Mouse (Mus musculus) forebrain, embryonic 10.5 days (tissue): ENCODE data around the gene Wdr6. TPM values are rescaled to one million over a fixed set of nuclear protein-coding genes. Genes with fewer than 3 reads are reported as not detected.

Experiments
- DNase-seq: peaks from one replicate; pipeline ENCODE4 v3.0.0-alpha.2; 2017; ENCODE audit warnings: low spot score; ENCODE audit errors: extremely low spot score
- H3K27ac ChIP-seq: fragments of 300-500 bp; sonication (generic); 2 replicates; pipeline ENCODE4 v1.5.1; 2016; ENCODE audit warnings: mild to moderate bottlenecking
- H3K27me3 ChIP-seq: fragments of 300-500 bp; sonication (generic); 2 replicates; pipeline ENCODE4 v1.6.1; 2016; ENCODE audit warnings: mild to moderate bottlenecking; ENCODE audit not compliant: poor library complexity, severe bottlenecking
- H3K36me3 ChIP-seq: fragments of 300-500 bp; sonication (generic); replicated peaks from 2 replicates; pipeline ENCODE4 v1.6.1; 2016; ENCODE audit warnings: mild to moderate bottlenecking, moderate library complexity
- H3K4me1 ChIP-seq: fragments of 300-500 bp; sonication (generic); 2 replicates; pipeline ENCODE4 v1.6.1; 2016
- H3K4me3 ChIP-seq: fragments of 300-500 bp; sonication (generic); 2 replicates; pipeline ENCODE4 v1.5.1; 2016; ENCODE audit warnings: mild to moderate bottlenecking, moderate library complexity
- H3K9me3 ChIP-seq: fragments of 300-500 bp; sonication (generic); 2 replicates; pipeline ENCODE4 v1.6.1; 2016; ENCODE audit warnings: mild to moderate bottlenecking, moderate library complexity
- WGBS: fragments of 180-500 bp; shearing (Covaris S2); methylation state at CpG from one replicate; pipeline ENCODE4 v1.1.7; 2016; 5-methylcytosine and 5-hydroxymethylcytosine counted together
- polyA plus RNA-seq: library from polyadenylated mRNA; unstranded; fragments of >200 nt; fragmentation: Nextera tagmentation; extraction: Ambion mirVana; gene quantifications from 2 replicates; pipeline ENCODE4 v1.2.1, GENCODE M21; 2016

Gene Wdr6
- polyA plus RNA-seq, 1 experiment from 2014 or later, result 212 TPM

DNA sequence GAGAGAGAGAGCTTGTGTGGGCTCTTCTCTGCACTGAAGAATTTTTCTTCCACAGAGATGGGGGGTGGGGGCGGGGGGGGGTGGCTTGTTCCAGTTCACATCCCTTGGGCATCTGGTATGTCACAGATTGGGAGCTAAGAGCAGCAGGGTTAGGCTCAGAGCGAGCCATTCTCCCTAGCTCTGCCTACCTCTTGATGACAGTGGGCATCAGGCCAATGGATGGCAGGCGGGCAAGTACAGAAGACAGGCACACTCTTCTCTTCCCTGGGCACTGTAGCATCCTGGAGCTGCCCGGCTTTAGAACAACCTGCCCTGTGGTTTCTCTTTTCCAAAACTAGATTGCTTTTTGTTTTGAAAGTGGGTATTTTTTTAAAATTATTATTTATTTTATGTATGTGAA, 12.9 kb upstream of the Wdr6 start:
- DNase-seq, result no peak
- Histone ChIP-seq H3K4me1 (peaks cover 43% of the 10 kb centered on the region), H3K9me3 (no peaks in the 10 kb centered on the region), H3K36me3 (peaks cover 17% of the 10 kb centered on the region), H3K27ac (no peak overlapping the region), H3K27me3 (no peaks in the 10 kb centered on the region), H3K4me3 (no peak overlapping the region)
- 87% methylated on average over 4 of the region's 4 CpGs for WGBS

DNA sequence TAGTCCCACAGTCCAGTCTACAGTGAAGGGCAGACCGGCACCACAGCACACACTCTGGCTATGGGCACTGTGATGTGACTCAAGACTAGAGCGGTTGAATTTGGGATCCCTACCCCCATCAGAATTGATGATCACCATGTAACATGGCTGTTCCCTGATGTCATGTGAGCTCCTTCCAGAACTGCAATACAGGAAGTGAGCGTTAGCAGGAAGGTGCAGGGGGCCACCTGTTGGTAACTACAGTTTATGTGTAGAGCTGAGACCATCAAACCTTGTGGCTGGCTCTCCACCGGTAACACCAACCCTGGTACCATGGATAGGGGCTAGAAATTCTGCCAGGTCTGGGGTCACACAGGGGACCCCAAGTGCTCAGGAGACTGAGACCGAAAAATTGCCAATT, 10.7 kb upstream of the Wdr6 start:
- peaks cover 11% of the 10 kb centered on the region for H3K36me3 ChIP-seq
- 79% methylated on average over 5 of the region's 5 CpGs for WGBS
- no peak overlapping the region for H3K4me3 ChIP-seq
- peak overlapping the region; percentile 94 for H3K27ac ChIP-seq
- no peaks in the 10 kb centered on the region for H3K27me3 ChIP-seq
- no peak for DNase-seq
- no peaks in the 10 kb centered on the region for H3K9me3 ChIP-seq
- peaks cover 45% of the 10 kb centered on the region for H3K4me1 ChIP-seq

DNA sequence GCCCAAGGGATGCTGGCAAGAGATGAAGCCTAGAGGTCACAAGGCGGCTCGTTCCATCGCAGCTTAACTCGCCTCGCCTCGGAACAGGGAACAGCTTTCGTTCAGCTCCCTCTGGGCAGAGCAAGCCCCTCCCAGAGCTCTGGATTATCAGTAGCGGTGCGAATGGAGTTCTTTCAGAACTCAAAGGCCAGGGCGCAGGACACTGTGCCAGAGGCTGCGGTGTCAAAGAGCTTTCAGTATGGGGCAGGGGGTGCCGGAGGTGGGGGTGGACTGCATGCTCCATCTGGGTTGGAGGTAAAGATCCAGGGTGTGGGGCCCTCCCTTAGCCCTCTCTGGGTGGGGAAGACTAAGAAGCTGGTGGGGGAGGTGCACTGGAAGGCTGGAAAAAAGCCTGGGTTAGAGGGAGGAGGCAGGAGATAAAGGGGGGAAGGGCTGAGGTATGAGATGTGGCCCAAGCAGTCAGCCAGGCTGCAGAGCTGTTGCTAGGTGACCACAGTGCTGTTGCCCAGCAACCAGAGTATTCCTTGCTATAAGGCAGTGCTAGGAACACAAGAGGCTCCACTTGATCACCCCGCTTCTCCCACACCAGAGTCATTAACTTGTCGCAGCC, 9.1 kb upstream of the Wdr6 start:
- peaks cover 45% of the 10 kb centered on the region for H3K4me1 ChIP-seq
- peak; percentile 95 for DNase-seq
- H3K36me3 ChIP-seq, result peaks cover 16% of the 10 kb centered on the region
- no peaks in the 10 kb centered on the region for H3K27me3 ChIP-seq
- WGBS, result 0% methylated on average over 14 of the region's 14 CpGs
- peak overlapping the region; percentile 43 for H3K4me3 ChIP-seq
- H3K27ac ChIP-seq, result peak overlapping the region; percentile 94
- no peaks in the 10 kb centered on the region for H3K9me3 ChIP-seq

DNA sequence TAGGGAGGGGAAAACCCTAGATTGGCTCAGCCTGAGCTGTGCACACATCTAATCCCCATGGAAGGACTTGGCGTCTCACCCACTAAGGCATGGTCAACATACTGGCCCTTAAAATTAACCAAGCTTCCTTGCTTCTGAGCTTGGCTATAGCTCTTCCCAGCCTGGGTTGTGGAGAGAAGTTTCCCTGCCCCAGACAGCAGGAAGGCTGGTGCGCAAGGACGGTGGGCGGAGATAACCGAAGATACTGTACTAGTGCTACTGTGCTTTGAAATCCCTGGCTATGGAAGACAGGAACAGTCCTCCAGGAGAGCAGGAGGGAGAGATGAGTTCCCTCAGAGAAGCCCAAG, 778 bp upstream of the Wdr6 start:
- WGBS, result 73% methylated on average over 5 of the region's 5 CpGs
- no peaks in the 10 kb centered on the region for H3K27me3 ChIP-seq
- no peaks in the 10 kb centered on the region for H3K9me3 ChIP-seq
- peak overlapping the region; percentile 86 for H3K4me3 ChIP-seq
- H3K36me3 ChIP-seq, result peaks cover 61% of the 10 kb centered on the region
- H3K4me1 ChIP-seq, result peaks cover 52% of the 10 kb centered on the region
- H3K27ac ChIP-seq, result peak overlapping the region; percentile 95
- no peak for DNase-seq

DNA sequence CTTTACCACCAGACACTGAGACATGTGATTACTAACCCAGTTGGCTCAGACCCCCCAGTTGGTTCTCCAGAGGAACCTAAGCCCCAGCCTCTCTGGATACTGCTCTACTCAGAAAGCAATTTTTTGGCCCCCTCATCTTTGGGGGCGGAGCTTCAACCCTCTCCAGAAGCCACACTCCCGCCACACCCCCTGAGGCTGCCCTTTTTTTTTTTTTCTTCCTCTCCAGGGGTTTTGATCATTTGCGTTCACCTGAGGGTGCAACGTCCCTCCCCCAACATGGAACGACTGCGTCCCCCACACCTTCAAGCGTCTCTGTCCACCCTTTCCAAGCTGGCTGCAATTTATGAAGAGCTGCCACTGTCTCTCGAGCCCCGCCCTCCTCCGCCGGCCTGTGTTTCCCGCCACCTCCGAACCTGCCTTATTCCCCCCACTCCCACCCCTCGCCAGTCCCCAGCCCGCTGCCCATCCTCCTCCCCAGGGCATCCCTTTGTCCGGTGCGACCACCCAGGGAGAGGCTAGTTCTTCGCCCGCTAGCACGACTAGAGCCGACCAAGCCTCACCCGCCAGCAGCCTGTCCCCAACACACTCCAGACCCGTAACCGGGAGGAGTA, 500 bp downstream of the Wdr6 start:
- peaks cover 64% of the 10 kb centered on the region for H3K4me1 ChIP-seq
- H3K36me3 ChIP-seq, result peaks cover 65% of the 10 kb centered on the region
- no peak for DNase-seq
- peak overlapping the region; percentile 95 for H3K27ac ChIP-seq
- WGBS, result under 1% methylated on average over 24 of the region's 24 CpGs
- no peaks in the 10 kb centered on the region for H3K27me3 ChIP-seq
- no peaks in the 10 kb centered on the region for H3K9me3 ChIP-seq
- peak overlapping the region; percentile 86 for H3K4me3 ChIP-seq

DNA sequence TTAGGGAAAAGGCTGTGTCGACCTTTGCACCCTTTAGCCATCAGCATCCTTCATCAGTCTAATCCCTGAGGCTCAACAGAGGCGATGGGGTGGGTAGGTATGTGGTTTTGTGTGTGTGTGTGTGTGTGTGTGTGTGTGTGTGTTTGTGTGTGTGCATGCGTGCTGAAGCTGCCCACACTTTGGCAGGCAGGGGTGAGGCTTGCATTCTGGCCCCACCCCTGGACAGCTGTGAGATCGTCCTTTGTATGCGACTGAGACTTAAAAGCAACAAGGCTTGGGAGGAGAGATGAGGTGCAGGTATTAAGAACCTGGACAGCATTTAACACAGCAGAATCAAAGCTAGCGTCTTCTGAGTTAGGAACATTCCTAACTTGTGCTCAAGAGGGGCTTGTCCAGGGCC, 1.5 kb downstream of the Wdr6 start:
- H3K36me3 ChIP-seq, result peaks cover 66% of the 10 kb centered on the region
- 62% methylated on average over 6 of the region's 6 CpGs for WGBS
- peaks cover 67% of the 10 kb centered on the region for H3K4me1 ChIP-seq
- H3K27me3 ChIP-seq, result no peaks in the 10 kb centered on the region
- peak overlapping the region; percentile 86 for H3K4me3 ChIP-seq
- H3K9me3 ChIP-seq, result no peaks in the 10 kb centered on the region
- DNase-seq, result no peak
- peak overlapping the region; percentile 95; the same call in 1 of the 2 replicates for H3K27ac ChIP-seq

DNA sequence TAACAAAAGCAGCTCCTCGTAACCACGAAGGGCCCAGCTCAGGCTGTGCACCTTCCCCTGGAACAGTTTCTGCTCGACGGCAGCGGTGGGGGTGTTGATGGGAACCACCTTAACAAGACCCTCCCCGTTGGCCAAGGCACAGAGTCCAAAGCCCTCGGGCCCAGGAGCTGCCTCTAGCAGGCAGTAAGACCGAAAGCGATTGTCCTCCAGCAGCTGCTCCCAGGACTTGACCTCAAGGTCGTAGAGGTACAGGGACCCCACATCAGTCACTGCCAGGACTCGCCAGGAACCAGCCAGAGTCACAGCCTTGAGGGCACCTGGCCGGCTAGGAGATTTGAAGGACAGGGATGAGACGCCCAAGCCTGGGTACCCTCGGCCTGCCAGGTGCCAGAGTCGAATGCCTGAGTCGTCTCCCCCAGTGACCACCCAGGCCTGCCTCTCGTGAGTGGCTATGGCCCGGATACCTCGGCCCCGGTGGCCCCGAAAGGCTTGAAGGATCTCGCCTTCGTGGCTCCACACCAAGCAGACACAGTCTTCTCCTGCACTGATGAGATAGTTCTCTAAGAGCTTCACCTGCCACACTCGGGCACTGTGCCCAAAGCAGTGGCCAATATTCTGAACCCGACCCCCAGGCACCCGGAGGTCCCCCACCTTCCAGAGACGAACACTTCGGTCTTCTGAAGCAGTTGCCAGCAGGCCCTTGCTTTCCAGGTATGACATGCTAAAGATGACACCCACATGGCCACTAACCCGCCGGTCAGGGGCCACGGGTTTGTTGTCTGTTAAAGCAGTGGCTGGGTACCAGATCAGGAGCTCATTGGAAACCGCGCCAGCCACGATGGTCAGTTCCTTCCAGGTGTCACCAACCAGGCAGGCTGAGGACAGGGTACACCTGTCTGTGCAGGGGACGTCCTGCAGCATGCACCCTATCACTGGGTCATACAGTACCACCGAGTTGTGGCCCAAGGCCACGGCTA, 2.9 kb downstream of the Wdr6 start:
- 92% methylated on average over 37 of the region's 37 CpGs for WGBS
- H3K9me3 ChIP-seq, result no peaks in the 10 kb centered on the region
- H3K36me3 ChIP-seq, result peaks cover 69% of the 10 kb centered on the region
- peaks cover 73% of the 10 kb centered on the region for H3K4me1 ChIP-seq
- DNase-seq, result no peak
- no peak overlapping the region for H3K27ac ChIP-seq
- no peaks in the 10 kb centered on the region for H3K27me3 ChIP-seq
- H3K4me3 ChIP-seq, result 0 out of 2 replicates have a peak overlapping the region, but pooled peaks have one; percentile 14

DNA sequence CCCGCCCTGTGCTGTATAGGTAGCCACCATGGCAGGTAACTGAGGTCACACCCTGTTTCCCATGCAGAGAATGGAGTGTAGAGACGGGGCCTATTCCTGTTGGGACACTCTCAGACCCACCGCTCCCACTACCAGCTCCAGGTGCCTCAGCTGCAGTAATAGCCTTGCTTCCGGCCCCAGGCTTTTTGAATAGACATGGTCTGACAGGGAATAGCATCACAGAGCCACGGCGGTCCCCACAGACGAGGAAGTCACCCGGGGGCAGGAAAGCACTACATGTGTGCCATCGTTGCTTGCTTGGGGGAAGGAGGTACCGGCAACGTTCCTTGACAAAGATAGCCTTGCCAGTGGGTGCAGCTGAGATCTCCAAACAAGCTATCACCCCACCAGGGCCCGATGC, 3.6 kb downstream of the Wdr6 start:
- Histone ChIP-seq H3K36me3 (peaks cover 67% of the 10 kb centered on the region), H3K9me3 (no peaks in the 10 kb centered on the region), H3K27ac (no peak overlapping the region), H3K4me3 (0 out of 2 replicates have a peak overlapping the region, but pooled peaks have one; percentile 14), H3K4me1 (peaks cover 79% of the 10 kb centered on the region), H3K27me3 (no peaks in the 10 kb centered on the region)
- no peak for DNase-seq
- 93% methylated on average over 12 of the region's 12 CpGs for WGBS

DNA sequence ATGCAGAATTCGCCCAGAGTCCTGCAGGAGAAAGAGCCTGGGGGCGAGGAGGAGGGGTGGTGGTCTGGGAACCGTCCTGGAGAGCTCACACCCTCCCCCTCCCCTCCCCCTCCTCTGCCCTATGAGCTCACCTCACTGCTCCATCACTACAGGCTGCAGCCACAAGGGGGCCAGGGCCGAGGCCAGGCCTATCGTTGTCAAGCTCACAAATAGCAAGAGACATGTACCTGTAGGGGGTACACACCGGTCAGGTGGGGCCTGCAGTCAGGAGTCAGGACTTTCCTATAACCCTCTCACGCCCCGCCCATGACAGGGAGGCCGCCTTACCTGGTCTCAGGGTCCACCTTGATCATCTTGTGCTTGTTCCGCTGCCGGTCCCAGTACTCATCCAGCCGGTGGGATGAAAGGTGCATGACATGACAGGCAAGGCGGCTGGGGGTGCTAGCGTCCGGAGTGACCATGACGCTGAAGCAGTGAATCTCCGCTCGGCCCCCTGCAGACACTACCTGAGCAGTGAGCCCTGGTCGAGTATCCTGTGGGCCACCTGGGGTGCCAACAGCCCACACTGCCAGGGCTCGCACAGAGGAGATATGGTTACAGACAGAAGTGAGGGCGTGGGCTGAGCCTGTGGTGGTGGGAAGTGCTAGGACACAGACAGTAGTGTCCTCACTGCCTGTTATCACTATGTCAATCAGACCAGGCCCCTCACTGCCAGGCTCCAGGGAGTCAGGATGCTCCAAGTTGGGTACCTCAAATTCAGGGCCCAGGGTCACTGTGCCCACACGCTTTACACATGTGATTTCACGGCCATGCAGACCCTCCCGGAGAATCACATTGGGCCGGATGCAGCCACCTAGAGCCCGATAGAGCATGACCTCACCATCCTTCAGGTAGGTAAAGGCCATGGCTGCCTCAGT, 4.5 kb downstream of the Wdr6 start:
- peaks cover 67% of the 10 kb centered on the region for H3K36me3 ChIP-seq
- H3K9me3 ChIP-seq, result no peaks in the 10 kb centered on the region
- DNase-seq, result peak; percentile 76
- WGBS, result 51% methylated on average over 25 of the region's 26 CpGs
- H3K27ac ChIP-seq, result peak overlapping the region; percentile 58
- H3K4me1 ChIP-seq, result peaks cover 79% of the 10 kb centered on the region
- H3K4me3 ChIP-seq, result peak overlapping the region; percentile 9; the same call in 1 of the 2 replicates
- H3K27me3 ChIP-seq, result no peaks in the 10 kb centered on the region

DNA sequence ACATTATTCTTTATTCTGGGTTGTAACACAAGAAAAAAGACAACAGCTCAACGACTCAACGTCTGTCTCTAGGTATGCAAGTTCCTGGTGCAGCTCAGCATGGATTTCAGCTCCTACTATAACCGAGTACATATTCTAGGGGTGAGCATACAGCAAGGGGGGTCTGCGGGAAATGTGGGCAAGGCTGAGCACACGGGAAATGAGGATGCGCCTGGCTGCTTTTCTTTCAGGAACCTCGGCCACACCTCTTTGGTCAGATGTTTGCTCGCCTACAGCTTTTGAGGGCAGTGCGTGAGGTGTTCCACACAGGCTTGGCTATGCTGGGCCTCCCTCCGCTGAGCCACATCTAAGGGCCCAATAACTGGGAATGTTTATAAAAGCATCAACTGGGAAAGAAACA, 6.2 kb downstream of the Wdr6 start:
- 91% methylated on average over 10 of the region's 10 CpGs for WGBS
- no peak overlapping the region for H3K27ac ChIP-seq
- peaks cover 69% of the 10 kb centered on the region for H3K36me3 ChIP-seq
- H3K9me3 ChIP-seq, result no peaks in the 10 kb centered on the region
- H3K4me1 ChIP-seq, result peaks cover 84% of the 10 kb centered on the region
- DNase-seq, result no peak
- H3K4me3 ChIP-seq, result no peak overlapping the region
- H3K27me3 ChIP-seq, result no peaks in the 10 kb centered on the region

DNA sequence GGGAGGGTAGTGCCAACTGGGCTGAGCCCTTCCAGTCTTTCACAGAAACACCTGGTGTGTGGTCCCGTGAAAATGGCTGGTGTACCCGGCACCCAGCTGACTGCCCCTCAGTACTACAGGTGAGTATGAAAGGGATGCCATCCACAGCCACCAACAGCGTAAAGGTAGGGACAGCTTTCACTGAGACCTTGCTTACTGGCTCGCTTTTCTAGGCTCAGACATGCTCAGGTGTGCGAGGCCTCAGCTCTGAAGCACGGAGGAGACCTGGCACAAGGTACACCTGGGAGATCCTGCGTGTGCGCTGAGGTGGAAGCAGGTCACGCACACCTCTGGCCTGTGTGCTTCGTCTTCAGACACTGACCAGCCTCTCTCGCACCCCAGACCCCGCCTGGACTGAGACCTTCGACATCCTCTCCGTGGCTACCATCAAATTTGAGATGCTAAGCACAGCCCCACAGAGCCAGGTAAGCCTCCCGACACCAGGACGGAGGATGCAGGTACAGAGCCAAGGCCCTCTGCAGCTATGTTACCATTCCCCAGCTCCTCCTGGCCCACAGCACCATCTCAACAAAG, 7.1 kb downstream of the Wdr6 start:
- 96% methylated on average over 16 of the region's 16 CpGs for WGBS
- Histone ChIP-seq H3K27me3 (no peaks in the 10 kb centered on the region), H3K36me3 (peaks cover 63% of the 10 kb centered on the region), H3K27ac (no peak overlapping the region), H3K4me1 (peaks cover 83% of the 10 kb centered on the region), H3K9me3 (no peaks in the 10 kb centered on the region), H3K4me3 (no peak overlapping the region)
- DNase-seq, result no peak
